Mouse (Mus musculus) liver, embryonic 16.5 days (tissue): ENCODE data around the gene Gm3646. TPM values are rescaled to one million over a fixed set of nuclear protein-coding genes. Genes with fewer than 3 reads are reported as not detected.

ENCODE experiments used
- ATAC-seq: fragments of 200-750 bp; cut with Nextera tagmentation; 2 replicates; pipeline ENCODE4 v1.8.0; 2017; ENCODE audit warnings: low read depth, mild to moderate bottlenecking, moderate number of reproducible peaks, moderate library complexity
- H3K27ac ChIP-seq: fragments of 300-500 bp; sonication (generic); 2 replicates; pipeline ENCODE4 v1.5.1; 2014; ENCODE audit warnings: mild to moderate bottlenecking, low read length
- H3K27me3 ChIP-seq: fragments of 300-500 bp; sonication (generic); 2 replicates; pipeline ENCODE4 v1.6.1; 2014; ENCODE audit warnings: low read depth, low read length, mixed read lengths; ENCODE audit not compliant: control insufficient read depth, insufficient read depth
- H3K36me3 ChIP-seq: fragments of 300-500 bp; sonication (generic); 2 replicates; pipeline ENCODE4 v1.6.1; 2014; ENCODE audit warnings: mild to moderate bottlenecking; ENCODE audit not compliant: control insufficient read depth, insufficient read depth
- H3K4me1 ChIP-seq: fragments of 300-500 bp; sonication (generic); 2 replicates; pipeline ENCODE4 v1.6.1; 2014; ENCODE audit warnings: low read depth, low read length, mixed read lengths; ENCODE audit not compliant: control insufficient read depth
- H3K4me2 ChIP-seq: fragments of 300-500 bp; sonication (generic); 2 replicates; pipeline ENCODE4 v1.6.1; 2014; ENCODE audit warnings: low read depth, low read length, mixed read lengths
- H3K4me3 ChIP-seq: fragments of 300-500 bp; sonication (generic); 2 replicates; pipeline ENCODE4 v1.5.1; 2014; ENCODE audit warnings: low read depth, mild to moderate bottlenecking, low read length
- H3K9ac ChIP-seq: fragments of 300-500 bp; sonication (generic); 2 replicates; pipeline ENCODE4 v1.6.1; 2014; ENCODE audit warnings: low read depth, low read length
- H3K9me3 ChIP-seq: fragments of 300-500 bp; sonication (generic); replicated peaks from 2 replicates; pipeline ENCODE4 v1.6.1; 2016; ENCODE audit warnings: low read length; ENCODE audit not compliant: control insufficient read depth
- WGBS: fragments of 180-500 bp; shearing (Covaris S2); extraction: QIAGEN DNeasy Blood & Tissue Kit; methylation state at CpG from one replicate; pipeline ENCODE4 v1.1.7; 2014; ENCODE audit not compliant: insufficient replicate concordance; 5-methylcytosine and 5-hydroxymethylcytosine counted together
- polyA plus RNA-seq: library from polyadenylated mRNA; unstranded; fragments of >200 nt; fragmentation: Nextera tagmentation; extraction: Ambion mirVana; gene quantifications from 2 replicates; pipeline ENCODE4 v1.2.1, GENCODE M21; 2015

Gene Gm3646
- polyA plus RNA-seq, 1 experiment from 2014 or later, result not detected

DNA sequence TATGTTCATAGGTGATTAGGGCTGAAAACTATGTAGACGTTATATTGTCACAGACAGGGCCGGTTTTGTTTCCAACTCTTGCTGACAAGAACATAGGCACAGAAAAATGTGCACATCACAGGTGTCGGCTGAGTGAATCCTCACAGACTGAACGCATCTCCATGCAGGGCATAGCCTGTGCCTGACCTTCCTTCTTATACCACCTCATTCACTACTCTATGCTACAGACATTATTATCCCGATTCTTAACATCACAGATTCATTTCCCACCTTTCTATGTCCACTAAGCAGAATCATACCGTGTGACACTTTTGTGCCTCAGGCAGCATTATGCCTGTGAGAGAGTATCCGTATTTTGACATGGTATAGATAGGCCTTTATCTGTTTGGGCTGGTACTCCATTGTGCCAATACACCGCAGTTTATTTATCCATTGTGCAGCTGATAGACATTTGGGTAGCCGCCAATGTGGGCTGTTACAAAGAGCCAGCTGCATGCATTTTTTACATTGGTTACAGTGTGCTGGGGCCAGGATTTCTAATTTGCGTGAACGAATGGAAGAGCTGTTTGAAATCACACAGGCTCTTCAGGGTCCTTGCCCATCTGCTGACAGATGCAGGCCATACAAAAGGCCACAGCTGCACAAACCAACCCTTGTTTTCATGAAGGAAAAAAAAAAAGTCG, 33.5 kb upstream of the Gm3646 start:
- Histone ChIP-seq H3K9me3 (no peaks in the 10 kb centered on the region), H3K36me3 (no peaks in the 10 kb centered on the region), H3K9ac (no peak overlapping the region), H3K4me1 (peaks cover 10% of the 10 kb centered on the region), H3K4me2 (no peak overlapping the region), H3K27ac (no peak overlapping the region), H3K4me3 (no peak overlapping the region), H3K27me3 (no peaks in the 10 kb centered on the region)
- ATAC-seq, result no peak
- 45% methylated on average over 12 of the region's 12 CpGs for WGBS

DNA sequence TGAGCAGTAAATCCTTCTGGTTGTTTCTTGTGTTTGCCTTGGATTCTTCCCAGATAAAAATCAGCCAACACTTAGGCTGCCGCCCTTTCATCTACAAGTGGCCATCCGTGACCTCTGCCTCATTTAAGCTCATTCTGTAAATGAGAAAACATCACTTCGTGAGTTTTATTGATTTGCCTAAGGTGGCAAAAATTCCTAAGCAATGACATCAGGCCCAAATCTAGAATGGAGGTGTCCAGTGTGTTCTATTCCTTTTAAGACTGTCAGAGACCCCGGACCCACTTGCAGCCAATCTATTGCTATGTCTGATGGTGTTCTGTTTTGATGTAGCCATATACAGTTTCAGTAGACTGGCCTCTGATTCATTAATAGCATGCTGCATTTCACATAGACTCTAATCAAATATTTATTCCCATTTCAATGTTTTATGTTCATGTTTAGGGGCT, 26.5 kb upstream of the Gm3646 start:
- no peak for ATAC-seq

DNA sequence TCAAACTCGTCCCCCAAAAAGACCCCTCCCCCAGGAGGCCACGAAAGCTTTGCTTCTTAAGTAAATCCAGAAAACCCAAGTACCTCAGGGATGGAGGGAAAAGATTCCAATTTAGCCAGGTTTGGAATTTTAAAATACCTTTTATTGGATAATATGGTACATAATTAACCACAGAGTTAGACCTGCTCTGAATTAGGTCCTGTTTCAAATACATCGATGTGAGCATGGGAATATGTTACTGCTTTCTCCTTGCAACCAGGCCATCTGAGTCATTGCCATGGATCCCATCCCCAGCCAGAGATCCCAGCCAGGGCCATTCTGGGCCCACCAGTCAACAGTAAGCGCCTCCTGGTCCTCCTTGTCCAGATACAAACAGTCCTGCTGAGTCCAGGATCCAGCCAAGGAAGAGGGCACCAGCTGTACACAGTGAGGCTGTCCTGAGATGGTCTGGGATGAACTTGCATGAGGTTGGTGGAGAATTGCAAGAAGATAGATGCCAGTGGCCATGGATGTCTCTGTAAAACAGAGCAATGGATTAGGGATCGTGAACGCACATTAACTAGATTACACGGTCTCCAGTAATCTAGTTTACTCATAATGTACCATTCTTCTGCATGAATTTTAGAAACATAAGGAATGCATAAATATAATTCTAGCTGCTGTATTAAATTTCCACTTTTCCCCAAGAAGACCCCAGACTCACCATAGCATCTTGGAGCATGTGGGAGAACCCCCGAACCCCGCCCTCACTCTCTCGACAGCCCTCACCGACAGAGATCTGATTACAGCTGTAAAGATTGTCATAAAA, 25.9 kb upstream of the Gm3646 start:
- H3K9me3 ChIP-seq, result no peaks in the 10 kb centered on the region
- no peak for ATAC-seq
- H3K4me2 ChIP-seq, result no peak overlapping the region
- no peak overlapping the region for H3K27ac ChIP-seq
- H3K27me3 ChIP-seq, result no peaks in the 10 kb centered on the region
- WGBS, result 72% methylated on average over 11 of the region's 11 CpGs
- no peaks in the 10 kb centered on the region for H3K36me3 ChIP-seq
- H3K9ac ChIP-seq, result no peak overlapping the region
- H3K4me1 ChIP-seq, result no peaks in the 10 kb centered on the region
- no peak overlapping the region for H3K4me3 ChIP-seq

More for the DNA sequence above, 26.5 kb upstream of the Gm3646 start:
- H3K27me3 ChIP-seq, result no peaks in the 10 kb centered on the region
- no peaks in the 10 kb centered on the region for H3K9me3 ChIP-seq
- H3K27ac ChIP-seq, result no peak overlapping the region
- H3K4me2 ChIP-seq, result no peak overlapping the region
- WGBS, result 64% methylated on average over 4 of the region's 4 CpGs
- H3K4me3 ChIP-seq, result no peak overlapping the region
- no peaks in the 10 kb centered on the region for H3K4me1 ChIP-seq
- H3K9ac ChIP-seq, result no peak overlapping the region
- H3K36me3 ChIP-seq, result no peaks in the 10 kb centered on the region

DNA sequence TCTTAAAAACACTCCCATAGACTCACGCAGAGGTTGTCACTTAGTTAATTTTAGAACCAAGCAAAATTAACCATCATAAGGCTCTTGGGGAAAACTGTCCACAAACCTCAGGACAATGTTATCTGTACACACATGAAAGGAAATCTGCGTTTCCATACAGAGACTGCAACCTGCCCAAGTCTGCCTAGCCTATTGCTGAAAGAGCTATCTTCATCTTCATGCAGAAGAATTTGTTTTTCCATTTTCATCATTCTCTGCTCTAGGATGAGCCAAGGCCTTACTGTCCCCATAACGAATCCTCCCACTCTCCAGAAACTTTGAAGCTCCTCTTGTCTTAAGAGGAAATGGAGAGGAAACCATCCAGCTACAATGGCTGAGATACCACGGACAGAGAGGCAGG, 19.8 kb upstream of the Gm3646 start:
- WGBS, result 26% methylated on average over 4 of the region's 4 CpGs
- Histone ChIP-seq H3K4me2 (no peak overlapping the region), H3K27ac (no peak overlapping the region), H3K9me3 (no peaks in the 10 kb centered on the region), H3K4me3 (no peak overlapping the region), H3K9ac (no peak overlapping the region), H3K36me3 (no peaks in the 10 kb centered on the region), H3K27me3 (no peaks in the 10 kb centered on the region), H3K4me1 (no peaks in the 10 kb centered on the region)
- ATAC-seq, result no peak

DNA sequence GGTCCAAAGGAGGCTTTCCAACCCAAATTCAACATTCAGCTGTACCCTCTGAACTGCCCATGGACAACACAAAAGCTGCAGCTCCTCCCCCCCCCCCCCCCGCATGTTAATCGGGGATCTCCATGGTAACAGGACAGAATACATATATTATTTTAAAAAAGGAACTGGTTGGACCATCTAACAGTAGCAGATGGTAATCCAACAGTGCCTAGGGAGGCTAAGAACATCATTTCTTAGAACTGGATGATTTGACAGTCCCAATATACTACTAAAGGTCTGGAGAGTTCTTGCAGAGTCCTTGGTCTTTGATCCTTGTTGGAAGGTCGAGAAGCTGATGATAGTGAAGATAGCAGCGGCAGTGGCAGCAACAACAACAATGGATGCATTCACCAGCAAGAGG, 19.1 kb upstream of the Gm3646 start:
- no peak overlapping the region for H3K4me2 ChIP-seq
- WGBS, result 49% methylated on average over 4 of the region's 4 CpGs
- no peak for ATAC-seq
- H3K36me3 ChIP-seq, result no peaks in the 10 kb centered on the region
- H3K27me3 ChIP-seq, result no peaks in the 10 kb centered on the region
- no peak overlapping the region for H3K9ac ChIP-seq
- no peaks in the 10 kb centered on the region for H3K9me3 ChIP-seq
- H3K27ac ChIP-seq, result no peak overlapping the region
- no peaks in the 10 kb centered on the region for H3K4me1 ChIP-seq
- no peak overlapping the region for H3K4me3 ChIP-seq

DNA sequence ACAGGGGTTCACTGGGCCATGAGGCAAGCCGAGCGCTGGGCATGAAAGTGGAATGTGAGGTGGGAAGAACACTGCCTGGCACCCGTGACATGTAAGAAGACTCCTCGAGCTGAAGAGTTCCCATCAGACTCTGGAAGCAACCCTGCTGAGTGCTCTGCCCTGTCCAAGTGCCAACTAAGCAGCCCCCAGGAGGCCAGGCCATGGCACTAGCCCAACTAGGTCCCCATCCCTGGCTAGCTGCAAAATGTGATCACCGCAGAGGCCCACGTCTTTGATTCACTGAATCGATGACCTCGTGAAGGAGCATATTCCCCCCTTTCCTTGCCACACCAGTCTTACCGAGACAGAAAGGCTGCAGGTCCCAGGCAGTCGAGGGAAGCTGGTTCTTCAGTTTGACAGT, 14.5 kb upstream of the Gm3646 start:
- Histone ChIP-seq H3K27ac (no peak overlapping the region), H3K27me3 (no peaks in the 10 kb centered on the region), H3K4me1 (no peaks in the 10 kb centered on the region), H3K9me3 (no peaks in the 10 kb centered on the region), H3K36me3 (no peaks in the 10 kb centered on the region), H3K4me3 (no peak overlapping the region), H3K9ac (no peak overlapping the region), H3K4me2 (no peak overlapping the region)
- WGBS, result 63% methylated on average over 10 of the region's 10 CpGs
- ATAC-seq, result no peak

DNA sequence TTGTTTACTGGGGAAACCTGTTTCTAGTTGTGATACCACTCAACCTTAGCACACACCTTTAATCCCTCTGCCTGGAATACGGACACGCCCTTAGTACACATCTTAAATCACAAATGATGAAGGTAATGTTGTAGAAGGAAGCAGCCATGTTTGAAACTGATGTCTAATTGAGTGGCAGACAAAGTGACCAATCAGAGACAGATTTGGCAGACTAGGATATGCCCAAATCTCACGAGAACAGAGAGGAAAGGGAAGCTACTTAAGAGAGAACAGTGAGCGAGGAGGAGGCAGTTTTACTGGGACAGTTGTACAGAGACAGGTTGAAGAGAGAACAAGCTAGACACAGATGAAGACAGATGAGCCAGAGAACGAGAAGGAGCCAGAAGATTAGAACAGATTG, 10.6 kb upstream of the Gm3646 start:
- no peaks in the 10 kb centered on the region for H3K36me3 ChIP-seq
- H3K4me2 ChIP-seq, result no peak overlapping the region
- H3K9me3 ChIP-seq, result no peaks in the 10 kb centered on the region
- 47% methylated on average over 5 of the region's 5 CpGs for WGBS
- H3K4me1 ChIP-seq, result no peaks in the 10 kb centered on the region
- no peak overlapping the region for H3K9ac ChIP-seq
- ATAC-seq, result no peak
- no peak overlapping the region for H3K27ac ChIP-seq
- no peak overlapping the region for H3K4me3 ChIP-seq
- no peaks in the 10 kb centered on the region for H3K27me3 ChIP-seq

DNA sequence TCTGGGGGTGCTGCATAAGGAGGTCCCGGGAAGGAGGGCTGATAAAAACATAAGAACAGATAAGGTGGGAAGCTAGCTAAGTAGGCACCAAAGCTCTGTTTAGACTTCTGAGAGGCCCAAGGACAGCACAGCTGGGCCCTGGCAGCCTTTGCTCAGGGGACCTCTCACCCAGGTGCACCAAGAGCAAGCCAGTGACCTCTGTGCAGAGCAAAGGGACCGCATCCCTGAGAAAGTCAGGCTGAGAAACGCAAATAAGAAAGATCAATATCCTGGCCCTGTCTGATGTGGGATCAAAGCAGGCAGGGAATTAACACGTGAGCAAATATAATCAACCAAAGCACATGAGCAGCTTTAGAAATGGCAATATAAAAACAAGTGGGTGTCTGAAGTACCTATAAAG, 7.9 kb upstream of the Gm3646 start:
- peak; percentile 70 for ATAC-seq
- H3K27me3 ChIP-seq, result no peaks in the 10 kb centered on the region
- H3K4me1 ChIP-seq, result no peaks in the 10 kb centered on the region
- 46% methylated on average over 4 of the region's 4 CpGs for WGBS
- no peak overlapping the region for H3K4me3 ChIP-seq
- no peak overlapping the region for H3K9ac ChIP-seq
- no peak overlapping the region for H3K4me2 ChIP-seq
- no peak overlapping the region for H3K27ac ChIP-seq
- H3K36me3 ChIP-seq, result no peaks in the 10 kb centered on the region
- H3K9me3 ChIP-seq, result no peaks in the 10 kb centered on the region

DNA sequence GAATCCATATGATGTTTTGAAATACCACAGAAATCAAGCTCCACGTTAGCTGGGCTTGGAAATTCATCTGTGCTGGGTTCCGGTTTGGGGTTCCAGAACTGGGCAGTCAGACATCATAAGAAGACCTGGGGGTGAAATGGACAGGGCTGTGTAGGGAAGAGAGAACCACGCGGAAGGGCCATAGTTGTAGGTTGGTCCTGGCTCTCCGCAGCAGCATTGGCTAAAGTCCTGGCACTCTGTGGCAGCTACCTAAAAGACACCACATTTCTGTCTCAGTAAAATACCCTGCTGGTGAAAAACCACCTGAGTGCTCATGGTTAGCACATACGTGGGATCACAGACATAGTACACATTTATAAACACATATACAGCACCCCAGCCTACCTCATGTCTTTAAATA, 343 bp downstream of the Gm3646 start:
- Histone ChIP-seq H3K36me3 (no peaks in the 10 kb centered on the region), H3K9ac (no peak overlapping the region), H3K27me3 (no peaks in the 10 kb centered on the region), H3K9me3 (no peaks in the 10 kb centered on the region), H3K4me3 (no peak overlapping the region), H3K27ac (no peak overlapping the region), H3K4me1 (no peaks in the 10 kb centered on the region), H3K4me2 (no peak overlapping the region)
- no peak for ATAC-seq
- 70% methylated on average over 6 of the region's 6 CpGs for WGBS
